Mouse (Mus musculus): Measurements from ENCODE around the gene Snx32.

DNA sequence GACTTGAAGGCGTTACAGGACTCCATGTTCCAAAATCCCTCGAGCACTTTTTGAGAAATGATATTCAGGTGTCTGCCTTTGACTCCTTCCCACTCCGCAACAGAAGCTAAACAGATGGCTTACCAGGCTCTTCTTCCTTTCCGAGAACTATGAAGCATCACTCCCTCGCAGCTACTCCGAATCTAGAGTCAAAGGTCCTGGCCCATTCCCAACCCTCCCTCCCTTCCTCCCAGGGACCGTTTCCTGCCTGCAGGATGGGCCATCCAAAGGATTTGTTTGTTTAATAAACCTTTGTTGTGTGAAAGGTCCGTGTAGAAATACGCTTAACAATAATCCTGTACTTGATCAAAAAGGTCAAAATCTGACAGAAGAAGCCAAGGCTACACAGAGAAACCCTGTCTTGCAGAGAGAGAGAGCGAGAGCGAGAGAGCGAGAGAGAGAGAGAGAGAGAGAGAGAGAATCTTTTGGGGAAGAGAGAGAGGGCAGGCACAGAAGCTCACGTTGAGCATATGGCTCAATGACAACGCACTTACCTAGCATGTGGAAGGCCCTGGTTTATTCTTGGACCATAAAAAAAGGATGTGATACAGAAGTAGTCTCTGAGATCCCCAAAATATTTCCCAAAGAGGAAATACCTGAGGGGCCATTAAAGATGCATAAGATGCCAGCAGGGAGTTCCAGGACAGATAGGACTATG is 52.4 kb downstream of the Snx32 start, which contains the start of gene Ccdc85b:
- TF ChIP-seq CTCF (IDR thresholded peaks at IDR 0.05; ENCODE audit: insufficient read depth, low read depth, low read length) (no peak), POLR2A (IDR thresholded peaks at IDR 0.05; ENCODE audit: insufficient read depth, low read depth, low read length) (no peak)
